12 mouse cellular contexts compared by ENCODE assay signal in the genomic region with DNA sequence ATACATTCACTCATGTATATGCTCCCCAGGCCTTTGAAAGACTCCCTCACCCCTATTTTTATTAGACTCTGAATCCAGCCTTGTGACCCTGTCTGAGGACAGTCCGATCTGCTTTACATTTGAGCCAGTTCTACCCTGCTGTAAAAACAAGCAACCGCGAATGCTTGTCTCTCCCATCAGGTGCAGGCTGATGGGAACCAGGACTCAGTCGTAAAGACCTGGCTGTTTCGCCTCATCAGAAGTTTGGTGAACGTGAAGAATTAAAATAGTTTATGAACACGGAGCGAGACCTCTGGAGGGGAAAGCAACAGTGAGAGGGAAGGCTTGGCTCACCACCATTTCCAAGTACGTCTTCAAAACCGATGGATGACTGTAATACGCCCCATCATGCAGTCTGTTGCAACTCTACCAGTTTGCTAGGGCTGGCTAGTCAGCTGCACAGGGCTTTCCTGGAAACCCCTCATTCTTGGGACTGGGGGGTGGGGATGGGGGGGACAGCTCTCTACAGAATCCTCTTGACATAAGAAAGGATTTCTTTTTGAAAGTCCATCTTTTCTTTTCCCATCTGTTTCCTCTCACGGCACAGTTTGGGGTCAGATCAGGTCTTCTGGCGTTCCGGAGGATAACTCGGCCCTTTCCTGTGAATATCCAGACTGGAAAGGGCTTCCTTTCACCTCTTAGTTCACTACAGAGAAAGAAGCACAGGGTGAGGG.
A peak's percentile ranks its signal among the peaks of the same experiment; 100 is the strongest.
DNase-seq lines count a peak whose midpoint lies in the region; ATAC-seq lines count a peak whose summit lies in the region.
"Had no signal": no experiment of that assay in that cellular context is flagged by ENCODE, and none has a peak within 500 bp of the region (broad histone marks: within the 10 kb centered on the region; RNA-seq: fewer than 3 reads in every experiment).

No protein-coding gene starts in this region.

- H3K9me3 ChIP-seq in midbrain, embryonic 12.5 days: no peaks in the 10 kb centered on the region
- H3K9me3 ChIP-seq in midbrain, embryonic 15.5 days: no peaks in the 10 kb centered on the region
- no peaks in the 10 kb centered on the region for H3K9me3 ChIP-seq in heart, embryonic 15.5 days (replicated peaks)
- no peaks in the 10 kb centered on the region for H3K9me3 ChIP-seq in limb, embryonic 15.5 days
- H3K9me3 ChIP-seq in hindbrain, embryonic 11.5 days (ENCODE audit: control insufficient read depth, low read length): no peaks in the 10 kb centered on the region
- H3K9me3 ChIP-seq in midbrain, embryonic 14.5 days (ENCODE audit: control insufficient read depth, low read length): no peaks in the 10 kb centered on the region
- H3K9me3 ChIP-seq: embryonic facial prominence, embryonic 13.5 days had no signal

- H3K4me3 ChIP-seq in midbrain, embryonic 12.5 days: no peak overlapping the region
- H3K4me3 ChIP-seq in midbrain, embryonic 15.5 days: no peak overlapping the region
- H3K4me3 ChIP-seq in heart, embryonic 15.5 days: no peak overlapping the region
- H3K4me3 ChIP-seq in limb, embryonic 15.5 days: no peak overlapping the region
- no peak overlapping the region for H3K4me3 ChIP-seq in hindbrain, embryonic 11.5 days (ENCODE audit: low read depth, low read length)
- no peak overlapping the region for H3K4me3 ChIP-seq in midbrain, embryonic 14.5 days (replicated peaks; ENCODE audit: low read depth, low read length)
- H3K4me3 ChIP-seq: embryonic facial prominence, embryonic 13.5 days had no signal

- peaks cover 25% of the 10 kb centered on the region for H3K27me3 ChIP-seq in midbrain, embryonic 12.5 days
- no peaks in the 10 kb centered on the region for H3K27me3 ChIP-seq in midbrain, embryonic 15.5 days (replicated peaks)
- H3K27me3 ChIP-seq in heart, embryonic 15.5 days: no peaks in the 10 kb centered on the region
- 0 out of 2 replicates have a peak, but pooled peaks cover 3% of the 10 kb centered on the region for H3K27me3 ChIP-seq in limb, embryonic 15.5 days
- no peaks in the 10 kb centered on the region for H3K27me3 ChIP-seq in hindbrain, embryonic 11.5 days (ENCODE audit: control insufficient read depth, insufficient read depth, low read length)
- H3K27me3 ChIP-seq in midbrain, embryonic 14.5 days (ENCODE audit: control insufficient read depth, insufficient read depth, low read length): no peaks in the 10 kb centered on the region
- H3K27me3 ChIP-seq: embryonic facial prominence, embryonic 13.5 days had no signal

- no peak overlapping the region for H3K4me2 ChIP-seq in midbrain, embryonic 12.5 days (replicated peaks)
- no peak overlapping the region for H3K4me2 ChIP-seq in midbrain, embryonic 15.5 days
- H3K4me2 ChIP-seq in heart, embryonic 15.5 days: peak overlapping the region; percentile 13; the same call in 1 of the 2 replicates
- H3K4me2 ChIP-seq in limb, embryonic 15.5 days: no peak overlapping the region
- no peak overlapping the region for H3K4me2 ChIP-seq in hindbrain, embryonic 11.5 days (replicated peaks; ENCODE audit: low read depth, low read length)
- H3K4me2 ChIP-seq in midbrain, embryonic 14.5 days (ENCODE audit: low read length): no peak overlapping the region
- H3K4me2 ChIP-seq: embryonic facial prominence, embryonic 13.5 days had no signal

- H3K36me3 ChIP-seq in midbrain, embryonic 12.5 days: no peaks in the 10 kb centered on the region
- no peaks in the 10 kb centered on the region for H3K36me3 ChIP-seq in midbrain, embryonic 15.5 days (replicated peaks)
- no peaks in the 10 kb centered on the region for H3K36me3 ChIP-seq in heart, embryonic 15.5 days
- H3K36me3 ChIP-seq in limb, embryonic 15.5 days: no peaks in the 10 kb centered on the region
- no peaks in the 10 kb centered on the region for H3K36me3 ChIP-seq in hindbrain, embryonic 11.5 days (ENCODE audit: control insufficient read depth, insufficient read depth, low read length)
- H3K36me3 ChIP-seq in midbrain, embryonic 14.5 days (ENCODE audit: control insufficient read depth, insufficient read depth, low read length): no peaks in the 10 kb centered on the region
- H3K36me3 ChIP-seq: embryonic facial prominence, embryonic 13.5 days had no signal

- no peak overlapping the region for H3K27ac ChIP-seq in midbrain, embryonic 12.5 days (replicated peaks)
- H3K27ac ChIP-seq in midbrain, embryonic 15.5 days: no peak overlapping the region
- H3K27ac ChIP-seq in heart, embryonic 15.5 days: peak overlapping the region; percentile 33; the same call in 1 of the 2 replicates
- no peak overlapping the region for H3K27ac ChIP-seq in limb, embryonic 15.5 days
- no peak overlapping the region for H3K27ac ChIP-seq in hindbrain, embryonic 11.5 days (ENCODE audit: low read depth, low read length)
- H3K27ac ChIP-seq in midbrain, embryonic 14.5 days (replicated peaks; ENCODE audit: low read depth, low read length): no peak overlapping the region
- H3K27ac ChIP-seq: embryonic facial prominence, embryonic 13.5 days; liver, embryonic 14.5 days had no signal

- peak; percentile 28 to 50 for DNase-seq in heart, adult 18-20 months
- no peak for DNase-seq in heart, adult 8-10 months (ENCODE audit: low spot score)
- DNase-seq in hindbrain, embryonic 11.5 days (ENCODE audit: low spot score): no peak
- no peak for DNase-seq in midbrain, embryonic 14.5 days

- peaks cover 21% of the 10 kb centered on the region for H3K4me1 ChIP-seq in midbrain, embryonic 12.5 days
- peaks cover 16% of the 10 kb centered on the region for H3K4me1 ChIP-seq in midbrain, embryonic 15.5 days
- H3K4me1 ChIP-seq in heart, embryonic 15.5 days (replicated peaks): peaks cover 14% of the 10 kb centered on the region
- peaks cover 15% of the 10 kb centered on the region for H3K4me1 ChIP-seq in limb, embryonic 15.5 days
- H3K4me1 ChIP-seq in hindbrain, embryonic 11.5 days (replicated peaks; ENCODE audit: control insufficient read depth, insufficient read depth, low read length): no peaks in the 10 kb centered on the region
- H3K4me1 ChIP-seq in midbrain, embryonic 14.5 days (ENCODE audit: control insufficient read depth, insufficient read depth, low read length): peaks cover 2% of the 10 kb centered on the region

- H3K9ac ChIP-seq in midbrain, embryonic 12.5 days (replicated peaks): 0 out of 2 replicates have a peak overlapping the region, but pooled peaks have one; percentile 31
- no peak overlapping the region for H3K9ac ChIP-seq in midbrain, embryonic 15.5 days
- no peak overlapping the region for H3K9ac ChIP-seq in heart, embryonic 15.5 days
- no peak overlapping the region for H3K9ac ChIP-seq in limb, embryonic 15.5 days
- no peak overlapping the region for H3K9ac ChIP-seq in hindbrain, embryonic 11.5 days (ENCODE audit: low read depth, low read length)
- H3K9ac ChIP-seq in midbrain, embryonic 14.5 days (replicated peaks; ENCODE audit: low read length): no peak overlapping the region
- H3K9ac ChIP-seq: embryonic facial prominence, embryonic 13.5 days; liver, embryonic 14.5 days had no signal

- no peak for ATAC-seq in midbrain, embryonic 12.5 days (ENCODE audit: low FRiP score, low read depth)
- ATAC-seq in midbrain, embryonic 15.5 days (replicated peaks): no peak
- ATAC-seq in heart, embryonic 15.5 days (replicated peaks; ENCODE audit: insufficient number of reproducible peaks, insufficient read depth, low FRiP score, low read depth): no peak
- ATAC-seq in limb, embryonic 15.5 days (ENCODE audit: insufficient number of reproducible peaks, low FRiP score, low TSS enrichment, low read depth): 0 out of 2 replicates have a peak, but pooled peaks have one; percentile 14
- no peak for ATAC-seq in hindbrain, embryonic 11.5 days (ENCODE audit: low FRiP score)
- ATAC-seq in midbrain, embryonic 14.5 days (ENCODE audit: low FRiP score, low TSS enrichment): no peak
- ATAC-seq: CD4-positive, CD25-positive, alpha-beta regulatory T cell, adult 4 months; hindbrain, embryonic 16.5 days had no signal

- WGBS in midbrain, embryonic 12.5 days: 43% methylated on average over 15 of the region's 15 CpGs
- WGBS in midbrain, embryonic 15.5 days: 58% methylated on average over 15 of the region's 15 CpGs
- WGBS in heart, embryonic 15.5 days: 35% methylated on average over 15 of the region's 15 CpGs
- WGBS in limb, embryonic 15.5 days: 33% methylated on average over 15 of the region's 15 CpGs
- WGBS in hindbrain, embryonic 11.5 days: 44% methylated on average over 15 of the region's 15 CpGs
- 56% methylated on average over 15 of the region's 15 CpGs for WGBS in midbrain, embryonic 14.5 days

Comparison
In these comparisons a context has a peak if more than half of its experiments do, and no peak if none do; other contexts are left out.
1. DNase-seq: peak in heart, adult 18-20 months (2 of 2); none in heart, adult 8-10 months (single experiment), hindbrain, embryonic 11.5 days (single experiment) and midbrain, embryonic 14.5 days (single experiment).